Mouse (Mus musculus): ENCODE data around the gene Zfp979. TPM values are rescaled to one million over a fixed set of nuclear protein-coding genes. Genes with fewer than 3 reads are reported as not detected.
"Not testable (repeated sequence)": the region's sequence is repeated elsewhere in the genome, so short reads cannot be mapped to it uniquely, and the experiment has no call there.

The Zfp979 gene
- polyA plus RNA-seq, 1 experiment from 2014 or later, result 1.1 TPM

- H3K27ac ChIP-seq, result no peak overlapping the region
- H3K4me3 ChIP-seq, result no peak overlapping the region
- no peaks in the 10 kb centered on the region for H3K36me3 ChIP-seq (ENCODE audit: poor library complexity, severe bottlenecking)
- H3K4me2 ChIP-seq, result no peak overlapping the region
- no peaks in the 10 kb centered on the region for H3K27me3 ChIP-seq
- no peak for ATAC-seq
- H3K9me3 ChIP-seq (replicated peaks), result peaks cover 17% of the 10 kb centered on the region
- H3K4me1 ChIP-seq, result no peaks in the 10 kb centered on the region
- WGBS, result 67% methylated on average over 1 of the region's 1 CpGs
- H3K9ac ChIP-seq, result no peak overlapping the region
Measured at GRCm38 (mm10) chr4:147586511-147587473, 55.5 kb downstream of the Zfp979 start.

GRCm38 (mm10) chr4:147579371-147579770, 62.9 kb downstream of the Zfp979 start:
- peaks cover 16% of the 10 kb centered on the region; the same call in 1 of the 2 replicates for H3K9me3 ChIP-seq (replicated peaks)
- not testable (repeated sequence) for H3K27ac ChIP-seq; H3K4me2 ChIP-seq; H3K9ac ChIP-seq; ATAC-seq; H3K4me1 ChIP-seq; H3K36me3 ChIP-seq (ENCODE audit: poor library complexity, severe bottlenecking); H3K27me3 ChIP-seq; H3K4me3 ChIP-seq
- 94% methylated on average over 4 of the region's 4 CpGs for WGBS

GRCm38 (mm10) chr4:147571156-147571555, 71.2 kb downstream of the Zfp979 start:
- WGBS, result 87% methylated on average over 8 of the region's 8 CpGs
- H3K36me3 ChIP-seq (ENCODE audit: poor library complexity, severe bottlenecking); ATAC-seq: not testable (repeated sequence)

GRCm38 (mm10) chr4:147565426-147566220, 76.7 kb downstream of the Zfp979 start:
- Histone ChIP-seq H3K9ac (no peak overlapping the region), H3K36me3 (ENCODE audit: poor library complexity, severe bottlenecking) (no peaks in the 10 kb centered on the region), H3K27ac (no peak overlapping the region), H3K4me1 (no peaks in the 10 kb centered on the region), H3K9me3 (replicated peaks) (peaks cover 22% of the 10 kb centered on the region), H3K4me2 (no peak overlapping the region), H3K4me3 (no peak overlapping the region), H3K27me3 (no peaks in the 10 kb centered on the region)
- WGBS, result 73% methylated on average over 6 of the region's 6 CpGs
- no peak for ATAC-seq

More at GRCm38 (mm10) chr4:147571156-147571555, 71.2 kb downstream of the Zfp979 start:
- H3K9me3 ChIP-seq (replicated peaks), result peaks cover 13% of the 10 kb centered on the region
- H3K9ac ChIP-seq, H3K4me1 ChIP-seq, H3K4me3 ChIP-seq, H3K27ac ChIP-seq, H3K4me2 ChIP-seq, H3K27me3 ChIP-seq: not testable (repeated sequence)

Other genes starting within 250 kb of the Zfp979 start
- gene Zfp982, start 150.1 kb downstream of the Zfp979 start, polyA plus RNA-seq (2015; fragmentation: Nextera tagmentation; extraction: Ambion mirVana), result 1.5 and 2.8 TPM in 2 replicates
- gene Gm16503, start 102.3 kb downstream of the Zfp979 start, polyA plus RNA-seq (2015; fragmentation: Nextera tagmentation; extraction: Ambion mirVana), result 0.39 and 0.44 TPM in 2 replicates
- gene Zfp985, start 89.2 kb downstream of the Zfp979 start, polyA plus RNA-seq (2015; fragmentation: Nextera tagmentation; extraction: Ambion mirVana), result 0.05 and 0.06 TPM in 2 replicates
- gene Zfp534, start 60.0 kb upstream of the Zfp979 start, polyA plus RNA-seq (2015; fragmentation: Nextera tagmentation; extraction: Ambion mirVana), result not detected in 2 replicates
- gene Zfp984, start 167.3 kb upstream of the Zfp979 start, polyA plus RNA-seq (2015; fragmentation: Nextera tagmentation; extraction: Ambion mirVana), result 4.6 and 4.7 TPM in 2 replicates
- 6.6 and 8.0 TPM in 2 replicates for gene Zfp933, start 205.9 kb upstream of the Zfp979 start, polyA plus RNA-seq (2015; fragmentation: Nextera tagmentation; extraction: Ambion mirVana)
- gene Miip, start 226.3 kb upstream of the Zfp979 start, polyA plus RNA-seq (2015; fragmentation: Nextera tagmentation; extraction: Ambion mirVana), result 60.4 and 62.3 TPM in 2 replicates
- gene Fv1, start 226.5 kb upstream of the Zfp979 start, polyA plus RNA-seq (2015; fragmentation: Nextera tagmentation; extraction: Ambion mirVana), result 14.8 and 15.8 TPM in 2 replicates

All from forebrain, embryonic 13.5 days (tissue).